Mouse (Mus musculus) E14TG2a.4 (cell line): Measurements from ENCODE around the gene Tprn.

Source experiments
- CTCF ChIP-seq: conservative IDR thresholded peaks from 2 replicates; pipeline ENCODE4 v1.5.1; 2014; ENCODE audit warnings: low read length
- NANOG ChIP-seq: IDR thresholded peaks from 2 replicates; pipeline ENCODE4 v1.6.1; 2014; ENCODE audit warnings: borderline replicate concordance, low read length, mixed read lengths
- POU5F1 ChIP-seq: IDR thresholded peaks from 2 replicates; pipeline ENCODE4 v1.6.1; 2014; ENCODE audit warnings: low read length, borderline replicate concordance

GRCm38 (mm10) chr2:25246183-25247072, 16.0 kb upstream of the Tprn start, which contains the start of gene AL732309.1:
- no peak for TF ChIP-seq NANOG
- TF ChIP-seq CTCF = no peak
- no peak for TF ChIP-seq POU5F1
